Mouse (Mus musculus) neural tube, embryonic 15.5 days (tissue): Measurements from ENCODE around the gene Cyp2d11. TPM values are rescaled to one million over a fixed set of nuclear protein-coding genes. Genes with fewer than 3 reads are reported as not detected.
A peak's percentile ranks its signal among the peaks of the same experiment; 100 is the strongest.

Experiments used
- ATAC-seq: fragments of 200-750 bp; cut with Nextera tagmentation; 2 replicates; pipeline ENCODE4 v1.8.0; 2017; ENCODE audit warnings: mild to moderate bottlenecking, moderate TSS enrichment, moderate library complexity; ENCODE audit not compliant: low FRiP score
- H3K27ac ChIP-seq: fragments of 300-500 bp; sonication (generic); replicated peaks from 2 replicates; pipeline ENCODE4 v1.5.1; 2015; ENCODE audit warnings: mild to moderate bottlenecking, inconsistent platforms
- H3K27me3 ChIP-seq: fragments of 300-500 bp; sonication (generic); replicated peaks from 2 replicates; pipeline ENCODE4 v1.6.1; 2015; ENCODE audit warnings: inconsistent platforms
- H3K36me3 ChIP-seq: fragments of 300-500 bp; sonication (generic); 2 replicates; pipeline ENCODE4 v1.6.1; 2015; ENCODE audit warnings: inconsistent platforms
- H3K4me1 ChIP-seq: fragments of 300-500 bp; sonication (generic); 2 replicates; pipeline ENCODE4 v1.6.1; 2015; ENCODE audit warnings: inconsistent platforms
- H3K4me2 ChIP-seq: fragments of 300-500 bp; sonication (generic); 2 replicates; pipeline ENCODE4 v1.6.1; 2015; ENCODE audit warnings: inconsistent platforms, mild to moderate bottlenecking, moderate library complexity
- H3K4me3 ChIP-seq: fragments of 300-500 bp; sonication (generic); replicated peaks from 2 replicates; pipeline ENCODE4 v1.5.1; 2015; ENCODE audit warnings: mild to moderate bottlenecking, inconsistent platforms
- H3K9ac ChIP-seq: fragments of 300-500 bp; sonication (generic); replicated peaks from 2 replicates; pipeline ENCODE4 v1.6.1; 2015; ENCODE audit warnings: mild to moderate bottlenecking, inconsistent platforms
- H3K9me3 ChIP-seq: fragments of 300-500 bp; sonication (generic); replicated peaks from 2 replicates; pipeline ENCODE4 v1.6.1; 2016; ENCODE audit warnings: inconsistent platforms
- WGBS: fragments of 180-500 bp; shearing (Covaris S2); methylation state at CpG from one replicate; pipeline ENCODE4 v1.1.7; 2015; ENCODE audit warnings: mixed read lengths; 5-methylcytosine and 5-hydroxymethylcytosine counted together
- microRNA-seq: library from miRNA; unstranded; fragments of <30 nt; microRNA quantifications from one replicate; pipeline ENCODE4, GENCODE M21; 2017
- polyA plus RNA-seq: library from polyadenylated mRNA; unstranded; fragments of >200 nt; fragmentation: Nextera tagmentation; extraction: Ambion mirVana; gene quantifications from 2 replicates; pipeline ENCODE4 v1.2.1, GENCODE M21; 2015

The Cyp2d11 gene
- polyA plus RNA-seq, 1 experiment from 2014 or later: not detected

GRCm38 (mm10) chr15:82340414-82341035, 53.3 kb downstream of the Cyp2d11 start:
- H3K9ac ChIP-seq: peak overlapping the region; percentile 37; the same call in 1 of the 2 replicates
- peak overlapping the region; percentile 34 for H3K4me3 ChIP-seq
- H3K36me3 ChIP-seq: peaks cover 5% of the 10 kb centered on the region
- WGBS: 46% methylated on average over 21 of the region's 21 CpGs
- H3K4me1 ChIP-seq: peaks cover 37% of the 10 kb centered on the region
- ATAC-seq: no peak
- peak overlapping the region; percentile 56 for H3K4me2 ChIP-seq
- H3K9me3 ChIP-seq: no peaks in the 10 kb centered on the region
- H3K27ac ChIP-seq: no peak overlapping the region
- peaks cover 14% of the 10 kb centered on the region for H3K27me3 ChIP-seq

DNA sequence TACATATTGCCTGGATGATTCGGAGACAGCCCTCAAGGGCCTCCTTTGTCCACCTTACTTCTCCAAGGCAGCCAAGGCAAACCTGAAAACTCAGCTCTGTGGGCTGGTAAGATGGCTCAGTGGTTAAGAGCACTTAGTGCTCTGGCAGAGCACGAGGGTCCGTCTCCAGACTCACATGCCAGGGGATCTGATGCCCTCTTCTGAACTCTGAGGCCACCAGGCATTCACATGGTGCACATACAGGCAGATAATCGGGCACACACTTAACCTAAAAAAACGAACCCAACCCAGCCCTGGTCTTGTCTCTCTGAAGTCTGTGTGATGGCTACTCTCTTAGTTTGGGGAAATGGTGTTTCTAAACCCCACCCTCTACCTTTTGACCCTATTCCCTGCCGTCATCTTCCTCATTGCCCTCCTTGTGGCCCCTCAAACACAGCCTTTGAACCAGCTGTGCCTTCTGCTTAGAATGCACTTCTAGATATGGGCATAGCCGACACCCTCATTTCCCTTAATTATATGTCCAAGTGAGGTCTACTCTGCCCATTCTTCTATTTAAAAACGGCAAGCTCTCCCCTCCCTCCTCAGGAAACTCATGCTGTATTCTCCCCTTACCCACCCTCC, 54.1 kb downstream of the Cyp2d11 start:
- Histone ChIP-seq H3K4me2 (no peak overlapping the region), H3K9ac (no peak overlapping the region)
- WGBS: 76% methylated on average over 8 of the region's 8 CpGs

More for the DNA sequence above, 54.1 kb downstream of the Cyp2d11 start:
- no peak overlapping the region for H3K27ac ChIP-seq
- H3K27me3 ChIP-seq: peaks cover 14% of the 10 kb centered on the region
- no peak for ATAC-seq
- peaks cover 37% of the 10 kb centered on the region for H3K4me1 ChIP-seq
- H3K9me3 ChIP-seq: no peaks in the 10 kb centered on the region
- no peak overlapping the region for H3K4me3 ChIP-seq
- peaks cover 10% of the 10 kb centered on the region for H3K36me3 ChIP-seq

Small RNA genes within 50 kb of the gene (microRNA-seq; reads per million reads assigned to microRNA genes)
- gene Gm25990 (not detected), gene Gm27331 (not detected), gene Mir7684 (not detected)

Other genes starting within 250 kb of the Cyp2d11 start
- 187 and 190 TPM in 2 replicates for gene Srebf2, start 246.8 kb downstream of the Cyp2d11 start, polyA plus RNA-seq
- 4.6 and 6.7 TPM in 2 replicates for gene Shisa8, start 181.2 kb downstream of the Cyp2d11 start, polyA plus RNA-seq
- gene Tnfrsf13c, start 169.7 kb downstream of the Cyp2d11 start, polyA plus RNA-seq: 0.66 and 0.90 TPM in 2 replicates
- gene Cenpm, start 149.3 kb downstream of the Cyp2d11 start, polyA plus RNA-seq: 17.8 and 23.4 TPM in 2 replicates
- 13.0 and 18.4 TPM in 2 replicates for gene 1500009C09Rik, start 141.6 kb downstream of the Cyp2d11 start, polyA plus RNA-seq
- gene Sept3, start 119.1 kb downstream of the Cyp2d11 start, polyA plus RNA-seq: 338 and 367 TPM in 2 replicates
- gene Wbp2nl, start 95.1 kb downstream of the Cyp2d11 start, polyA plus RNA-seq: 0.10 and 0.13 TPM in 2 replicates
- gene Naga, start 55.1 kb downstream of the Cyp2d11 start, polyA plus RNA-seq: 33.4 and 41.8 TPM in 2 replicates
- 2.4 and 6.6 TPM in 2 replicates for gene Pheta2, start 55.1 kb downstream of the Cyp2d11 start, polyA plus RNA-seq
- gene Smdt1, start 55.1 kb downstream of the Cyp2d11 start, polyA plus RNA-seq: 392 and 440 TPM in 2 replicates
- 409 and 417 TPM in 2 replicates for gene Ndufa6, start 39.7 kb downstream of the Cyp2d11 start, polyA plus RNA-seq
- 2.1 and 3.3 TPM in 2 replicates for gene Cyp2d22, start 13.8 kb downstream of the Cyp2d11 start, polyA plus RNA-seq
- not detected in 2 replicates for gene Cyp2d10, start 13.2 kb upstream of the Cyp2d11 start, polyA plus RNA-seq
- not detected in 2 replicates for gene Cyp2d9, start 39.4 kb upstream of the Cyp2d11 start, polyA plus RNA-seq
- not detected in 2 replicates for gene Cyp2d12, start 161.1 kb upstream of the Cyp2d11 start, polyA plus RNA-seq
- gene Cyp2d34, start 226.9 kb upstream of the Cyp2d11 start, polyA plus RNA-seq: not detected in 2 replicates